In genomic region chr5:106458477-106459119, GRCm38 (mm10) we compare ENCODE assay signal across 8 mouse cellular contexts. TPM values are rescaled to one million over a fixed set of nuclear protein-coding genes. Genes with fewer than 3 reads are reported as not detected.
A peak's percentile ranks its signal among the peaks of the same experiment; 100 is the strongest.
DNase-seq lines count a peak whose midpoint lies in the region; ATAC-seq lines count a peak whose summit lies in the region.

No protein-coding gene starts in this region.

- DNase-seq in lung, postnatal 25 days (ENCODE audit: low spot score) = no peak
- DNase-seq in cerebellum, adult 9-11 months = peak; percentile 91
- no peak for DNase-seq in layer of hippocampus, postnatal 36 days
- DNase-seq in MN1 (ENCODE audit: low spot score) = no peak

- under 1% methylated on average over 53 of the region's 68 CpGs for WGBS in lung, embryonic 16.5 days
- WGBS in heart, embryonic 16.5 days = under 1% methylated on average over 65 of the region's 68 CpGs

- no peak overlapping the region for H3K27ac ChIP-seq in lung, embryonic 16.5 days (ENCODE audit: low read length)
- no peak overlapping the region for H3K27ac ChIP-seq in heart, embryonic 16.5 days (ENCODE audit: low read length)

- peak overlapping the region; percentile 89 for H3K4me2 ChIP-seq in lung, embryonic 16.5 days (ENCODE audit: low read depth, low read length)
- peak overlapping the region; percentile 88 for H3K4me2 ChIP-seq in heart, embryonic 16.5 days (ENCODE audit: low read depth, low read length)

- ATAC-seq in lung, embryonic 16.5 days (ENCODE audit: low read depth) = peak; percentile 76
- peak; percentile 52; the same call in 1 of the 2 replicates for ATAC-seq in heart, embryonic 16.5 days (replicated peaks; ENCODE audit: extremely low read depth, insufficient read depth, low FRiP score)
- 0 out of 2 replicates have a peak, but pooled peaks have one; percentile 16 for ATAC-seq in megakaryocyte-erythroid progenitor cell, adult 5-6 weeks (replicated peaks; ENCODE audit: low FRiP score, low TSS enrichment, poor library complexity, severe bottlenecking)
- no peak for ATAC-seq in erythroblast, adult 5-6 weeks (replicated peaks; ENCODE audit: low FRiP score, poor library complexity, severe bottlenecking)

- no peaks in the 10 kb centered on the region for H3K9me3 ChIP-seq in lung, embryonic 16.5 days (ENCODE audit: control insufficient read depth, low read length)
- no peaks in the 10 kb centered on the region for H3K9me3 ChIP-seq in heart, embryonic 16.5 days (replicated peaks; ENCODE audit: control insufficient read depth, low read length)

- H3K4me1 ChIP-seq in lung, embryonic 16.5 days (replicated peaks; ENCODE audit: control insufficient read depth, insufficient read depth, low read length) = peaks cover 14% of the 10 kb centered on the region
- H3K4me1 ChIP-seq in heart, embryonic 16.5 days (ENCODE audit: control insufficient read depth, insufficient read depth, low read length) = peaks cover 13% of the 10 kb centered on the region

- no peak overlapping the region for H3K9ac ChIP-seq in lung, embryonic 16.5 days (ENCODE audit: low read length)
- peak overlapping the region; percentile 29 for H3K9ac ChIP-seq in heart, embryonic 16.5 days (ENCODE audit: low read length)

- peak overlapping the region; percentile 55 for H3K4me3 ChIP-seq in lung, embryonic 16.5 days (ENCODE audit: low read length)
- H3K4me3 ChIP-seq in heart, embryonic 16.5 days (ENCODE audit: low read length) = peak overlapping the region; percentile 60

- peaks cover 96% of the 10 kb centered on the region for H3K27me3 ChIP-seq in lung, embryonic 16.5 days (ENCODE audit: control insufficient read depth, insufficient read depth, low read depth, low read length)
- peaks cover 89% of the 10 kb centered on the region for H3K27me3 ChIP-seq in heart, embryonic 16.5 days (ENCODE audit: control insufficient read depth, insufficient read depth, low read length)

- no peaks in the 10 kb centered on the region for H3K36me3 ChIP-seq in lung, embryonic 16.5 days (ENCODE audit: control insufficient read depth, insufficient read depth, low read length)
- H3K36me3 ChIP-seq in heart, embryonic 16.5 days (ENCODE audit: control insufficient read depth, insufficient read depth) = no peaks in the 10 kb centered on the region

RNA-seq across cellular contexts. Expression of gene Barhl2, which starts 0.6 kb away (rescaled TPM):
- polyA plus RNA-seq in lung, embryonic 16.5 days (2015; fragmentation: Nextera tagmentation; extraction: Ambion mirVana) = not detected in 2 replicates
- polyA plus RNA-seq in heart, embryonic 16.5 days (2015; fragmentation: Nextera tagmentation; extraction: Ambion mirVana) = not detected in 2 replicates
- total RNA-seq in megakaryocyte-erythroid progenitor cell, adult 5-6 weeks (2014; fragmentation: Nextera tagmentation) = not detected in 2 replicates
- not detected in 2 replicates for total RNA-seq in megakaryocyte-erythroid progenitor cell, adult 5-6 weeks (2017)
- total RNA-seq in erythroblast, adult 5-6 weeks (2015; ENCODE audit: low replicate concordance) = not detected in 2 replicates
- total RNA-seq in erythroblast, adult 5-6 weeks (2017; ENCODE audit: low replicate concordance) = not detected in 2 replicates
- total RNA-seq in layer of hippocampus, postnatal 36 days (2021) = under 1 TPM in 1 of 2 experiments, not detected in 1; 0.15 TPM
